Mouse (Mus musculus) embryonic facial prominence, embryonic 15.5 days (tissue): ENCODE results near the gene Kndc1. TPM values are rescaled to one million over a fixed set of nuclear protein-coding genes. Genes with fewer than 3 reads are reported as not detected.

Experiments
- ATAC-seq: fragments of 200-750 bp; cut with Nextera tagmentation; 2 replicates; pipeline ENCODE4 v1.8.0; 2017; ENCODE audit warnings: low read depth, moderate TSS enrichment; ENCODE audit not compliant: insufficient number of reproducible peaks, low FRiP score, low TSS enrichment
- H3K27ac ChIP-seq: fragments of 300-500 bp; sonication (generic); replicated peaks from 2 replicates; pipeline ENCODE4 v1.5.1; 2015; ENCODE audit warnings: mild to moderate bottlenecking, inconsistent platforms
- H3K27me3 ChIP-seq: fragments of 300-500 bp; sonication (generic); 2 replicates; pipeline ENCODE4 v1.6.1; 2015; ENCODE audit warnings: inconsistent platforms
- H3K36me3 ChIP-seq: fragments of 300-500 bp; sonication (generic); 2 replicates; pipeline ENCODE4 v1.6.1; 2015; ENCODE audit warnings: mild to moderate bottlenecking, inconsistent platforms
- H3K4me1 ChIP-seq: fragments of 300-500 bp; sonication (generic); 2 replicates; pipeline ENCODE4 v1.6.1; 2015; ENCODE audit warnings: inconsistent platforms
- H3K4me2 ChIP-seq: fragments of 300-500 bp; sonication (generic); replicated peaks from 2 replicates; pipeline ENCODE4 v1.6.1; 2015; ENCODE audit warnings: mild to moderate bottlenecking, inconsistent platforms
- H3K4me3 ChIP-seq: fragments of 300-500 bp; sonication (generic); replicated peaks from 2 replicates; pipeline ENCODE4 v1.5.1; 2015; ENCODE audit warnings: mild to moderate bottlenecking, inconsistent platforms
- H3K9ac ChIP-seq: fragments of 300-500 bp; sonication (generic); 2 replicates; pipeline ENCODE4 v1.6.1; 2015; ENCODE audit warnings: inconsistent platforms
- H3K9me3 ChIP-seq: fragments of 300-500 bp; sonication (generic); replicated peaks from 2 replicates; pipeline ENCODE4 v1.6.1; 2016; ENCODE audit warnings: inconsistent platforms
- WGBS: fragments of 180-500 bp; shearing (Covaris S2); methylation state at CpG from one replicate; pipeline ENCODE4 v1.1.7; 2015; 5-methylcytosine and 5-hydroxymethylcytosine counted together
- polyA plus RNA-seq: library from polyadenylated mRNA; unstranded; fragments of >200 nt; fragmentation: Nextera tagmentation; extraction: Ambion mirVana; gene quantifications from 2 replicates; pipeline ENCODE4 v1.2.1, GENCODE M21; 2015

Gene Kndc1
- polyA plus RNA-seq, 1 experiment from 2014 or later, result 1.7 TPM

GRCm38 (mm10) chr7:139905261-139905660 is 10.8 kb downstream of the Kndc1 start:
- no peaks in the 10 kb centered on the region for H3K36me3 ChIP-seq
- no peak overlapping the region for H3K4me2 ChIP-seq
- H3K9me3 ChIP-seq, result no peaks in the 10 kb centered on the region
- ATAC-seq, result no peak
- WGBS, result 23% methylated on average over 6 of the region's 6 CpGs
- H3K4me1 ChIP-seq, result peaks cover 6% of the 10 kb centered on the region; the same call in 1 of the 2 replicates
- no peak overlapping the region for H3K9ac ChIP-seq
- no peaks in the 10 kb centered on the region for H3K27me3 ChIP-seq
- no peak overlapping the region for H3K4me3 ChIP-seq
- no peak overlapping the region for H3K27ac ChIP-seq

GRCm38 (mm10) chr7:139905661-139906060 is 11.2 kb downstream of the Kndc1 start:
- H3K4me1 ChIP-seq, result peaks cover 6% of the 10 kb centered on the region; the same call in 1 of the 2 replicates
- H3K27me3 ChIP-seq, result no peaks in the 10 kb centered on the region
- WGBS, result 4% methylated on average over 6 of the region's 6 CpGs
- no peak overlapping the region for H3K9ac ChIP-seq
- H3K4me3 ChIP-seq, result no peak overlapping the region
- H3K9me3 ChIP-seq, result no peaks in the 10 kb centered on the region
- no peaks in the 10 kb centered on the region for H3K36me3 ChIP-seq
- H3K27ac ChIP-seq, result no peak overlapping the region
- H3K4me2 ChIP-seq, result no peak overlapping the region
- ATAC-seq, result no peak

GRCm38 (mm10) chr7:139908176-139908575 is 13.7 kb downstream of the Kndc1 start:
- Histone ChIP-seq H3K4me2 (no peak overlapping the region), H3K27ac (0 out of 2 replicates have a peak overlapping the region, but pooled peaks have one; percentile 13), H3K4me3 (no peak overlapping the region), H3K36me3 (no peaks in the 10 kb centered on the region), H3K9me3 (no peaks in the 10 kb centered on the region), H3K27me3 (peaks cover 8% of the 10 kb centered on the region), H3K9ac (no peak overlapping the region), H3K4me1 (peaks cover 6% of the 10 kb centered on the region; the same call in 1 of the 2 replicates)
- WGBS, result 47% methylated on average over 5 of the region's 5 CpGs
- ATAC-seq, result peak; percentile 48; the same call in 1 of the 2 replicates

GRCm38 (mm10) chr7:139909469-139909868 is 15.0 kb downstream of the Kndc1 start:
- Histone ChIP-seq H3K9me3 (no peaks in the 10 kb centered on the region), H3K27ac (no peak overlapping the region), H3K4me2 (no peak overlapping the region), H3K36me3 (no peaks in the 10 kb centered on the region), H3K9ac (no peak overlapping the region), H3K27me3 (peaks cover 19% of the 10 kb centered on the region), H3K4me1 (peaks cover 7% of the 10 kb centered on the region), H3K4me3 (no peak overlapping the region)
- ATAC-seq, result no peak
- WGBS, result 32% methylated on average over 6 of the region's 6 CpGs

GRCm38 (mm10) chr7:139910204-139910835 is 15.8 kb downstream of the Kndc1 start:
- H3K9ac ChIP-seq, result no peak overlapping the region

GRCm38 (mm10) chr7:139914141-139915047 is 19.9 kb downstream of the Kndc1 start:
- peaks cover 10% of the 10 kb centered on the region for H3K4me1 ChIP-seq
- H3K4me2 ChIP-seq, result peak overlapping the region; percentile 45
- peaks cover 36% of the 10 kb centered on the region for H3K27me3 ChIP-seq
- no peak for ATAC-seq
- WGBS, result 10% methylated on average over 29 of the region's 29 CpGs
- H3K4me3 ChIP-seq, result peak overlapping the region; percentile 36
- no peak overlapping the region for H3K27ac ChIP-seq
- H3K9ac ChIP-seq, result no peak overlapping the region
- no peaks in the 10 kb centered on the region for H3K9me3 ChIP-seq
- no peaks in the 10 kb centered on the region for H3K36me3 ChIP-seq

More at GRCm38 (mm10) chr7:139910204-139910835, 15.8 kb downstream of the Kndc1 start:
- no peak for ATAC-seq
- 55% methylated on average over 11 of the region's 11 CpGs for WGBS
- Histone ChIP-seq H3K9me3 (no peaks in the 10 kb centered on the region), H3K36me3 (no peaks in the 10 kb centered on the region), H3K4me2 (no peak overlapping the region), H3K4me1 (peaks cover 10% of the 10 kb centered on the region), H3K4me3 (no peak overlapping the region), H3K27ac (no peak overlapping the region), H3K27me3 (peaks cover 28% of the 10 kb centered on the region)

- Histone ChIP-seq H3K27me3 (peaks cover 36% of the 10 kb centered on the region), H3K4me3 (no peak overlapping the region)
Observed at GRCm38 (mm10) chr7:139915646-139916257, 21.3 kb downstream of the Kndc1 start.

GRCm38 (mm10) chr7:139916345-139916744 is 21.8 kb downstream of the Kndc1 start:
- Histone ChIP-seq H3K4me3 (no peak overlapping the region), H3K4me2 (no peak overlapping the region), H3K36me3 (no peaks in the 10 kb centered on the region), H3K9me3 (no peaks in the 10 kb centered on the region), H3K9ac (no peak overlapping the region), H3K4me1 (peaks cover 10% of the 10 kb centered on the region), H3K27me3 (peaks cover 36% of the 10 kb centered on the region), H3K27ac (no peak overlapping the region)
- WGBS, result 0% methylated on average over 1 of the region's 1 CpGs
- no peak for ATAC-seq

More at GRCm38 (mm10) chr7:139915646-139916257, 21.3 kb downstream of the Kndc1 start:
- no peak overlapping the region for H3K27ac ChIP-seq
- peaks cover 10% of the 10 kb centered on the region for H3K4me1 ChIP-seq
- no peak overlapping the region for H3K9ac ChIP-seq
- no peaks in the 10 kb centered on the region for H3K36me3 ChIP-seq
- 7% methylated on average over 14 of the region's 14 CpGs for WGBS
- ATAC-seq, result no peak
- H3K9me3 ChIP-seq, result no peaks in the 10 kb centered on the region
- no peak overlapping the region for H3K4me2 ChIP-seq

- WGBS, result 61% methylated on average over 4 of the region's 4 CpGs
- peaks cover 28% of the 10 kb centered on the region for H3K27me3 ChIP-seq
- ATAC-seq, result no peak
- H3K4me1 ChIP-seq, result peaks cover 10% of the 10 kb centered on the region
- no peak overlapping the region for H3K9ac ChIP-seq
- H3K4me2 ChIP-seq, result no peak overlapping the region
- H3K36me3 ChIP-seq, result no peaks in the 10 kb centered on the region
- H3K4me3 ChIP-seq, result no peak overlapping the region
- no peaks in the 10 kb centered on the region for H3K9me3 ChIP-seq
- no peak overlapping the region for H3K27ac ChIP-seq
Observed at GRCm38 (mm10) chr7:139918262-139918661, 23.8 kb downstream of the Kndc1 start.

- H3K4me2 ChIP-seq, result no peak overlapping the region
- no peaks in the 10 kb centered on the region for H3K9me3 ChIP-seq
- 14% methylated on average over 11 of the region's 11 CpGs for WGBS
- H3K9ac ChIP-seq, result no peak overlapping the region
- H3K4me1 ChIP-seq, result no peaks in the 10 kb centered on the region
- no peak overlapping the region for H3K27ac ChIP-seq
- H3K27me3 ChIP-seq, result 0 out of 2 replicates have a peak, but pooled peaks cover 3% of the 10 kb centered on the region
- ATAC-seq, result no peak; the same call in 1 of the 2 replicates
- no peak overlapping the region for H3K4me3 ChIP-seq
- H3K36me3 ChIP-seq, result no peaks in the 10 kb centered on the region
Observed at GRCm38 (mm10) chr7:139930732-139931131, 36.2 kb downstream of the Kndc1 start.

- H3K4me3 ChIP-seq, result no peak overlapping the region
- ATAC-seq, result no peak
- H3K4me2 ChIP-seq, result no peak overlapping the region
- H3K9ac ChIP-seq, result no peak overlapping the region
- H3K27me3 ChIP-seq, result peaks cover 6% of the 10 kb centered on the region; the same call in 1 of the 2 replicates
- no peaks in the 10 kb centered on the region for H3K36me3 ChIP-seq
- no peaks in the 10 kb centered on the region for H3K4me1 ChIP-seq
- 80% methylated on average over 10 of the region's 10 CpGs for WGBS
- H3K27ac ChIP-seq, result no peak overlapping the region
- H3K9me3 ChIP-seq, result no peaks in the 10 kb centered on the region
Observed at GRCm38 (mm10) chr7:139936705-139937104, 42.2 kb downstream of the Kndc1 start.
